Mouse (Mus musculus) forebrain, embryonic 12.5 days (tissue): ENCODE measurements around the gene Tagln2. TPM values are rescaled to one million over a fixed set of nuclear protein-coding genes. Genes with fewer than 3 reads are reported as not detected.

Experiments used
- ATAC-seq: fragments of 200-750 bp; cut with Nextera tagmentation; 2 replicates; pipeline ENCODE4 v1.8.0; 2017; ENCODE audit warnings: moderate TSS enrichment; ENCODE audit not compliant: low FRiP score
- H3K27ac ChIP-seq: fragments of 300-500 bp; sonication (generic); 2 replicates; pipeline ENCODE4 v1.5.1; 2016; ENCODE audit warnings: mild to moderate bottlenecking
- H3K27me3 ChIP-seq: fragments of 300-500 bp; sonication (generic); 2 replicates; pipeline ENCODE4 v1.6.1; 2016; ENCODE audit warnings: mild to moderate bottlenecking
- H3K36me3 ChIP-seq: fragments of 300-500 bp; sonication (generic); replicated peaks from 2 replicates; pipeline ENCODE4 v1.6.1; 2016; ENCODE audit warnings: mild to moderate bottlenecking
- H3K4me1 ChIP-seq: fragments of 300-500 bp; sonication (generic); 2 replicates; pipeline ENCODE4 v1.6.1; 2016
- H3K4me2 ChIP-seq: fragments of 300-500 bp; sonication (generic); 2 replicates; pipeline ENCODE4 v1.6.1; 2016; ENCODE audit warnings: mild to moderate bottlenecking, moderate library complexity
- H3K4me3 ChIP-seq: fragments of 300-500 bp; sonication (generic); replicated peaks from 2 replicates; pipeline ENCODE4 v1.5.1; 2016; ENCODE audit warnings: mild to moderate bottlenecking
- H3K9ac ChIP-seq: fragments of 300-500 bp; sonication (generic); 2 replicates; pipeline ENCODE4 v1.6.1; 2016; ENCODE audit warnings: mild to moderate bottlenecking
- H3K9me3 ChIP-seq: fragments of 300-500 bp; sonication (generic); 2 replicates; pipeline ENCODE4 v1.6.1; 2016
- WGBS: fragments of 180-500 bp; shearing (Covaris S2); methylation state at CpG from one replicate; pipeline ENCODE4 v1.1.7; 2016; 5-methylcytosine and 5-hydroxymethylcytosine counted together
- polyA plus RNA-seq: library from polyadenylated mRNA; unstranded; fragments of >200 nt; fragmentation: Nextera tagmentation; extraction: Ambion mirVana; gene quantifications from 2 replicates; pipeline ENCODE4 v1.2.1, GENCODE M21; 2016

Gene Tagln2
- polyA plus RNA-seq, 1 experiment from 2014 or later: 40.0 TPM

GRCm38 (mm10) chr1:172509983-172510382, 10.1 kb downstream of the Tagln2 start:
- WGBS: 53% methylated on average over 8 of the region's 8 CpGs
- ATAC-seq: no peak
- Histone ChIP-seq H3K27me3 (no peaks in the 10 kb centered on the region), H3K4me1 (peaks cover 7% of the 10 kb centered on the region; the same call in 1 of the 2 replicates), H3K4me3 (no peak overlapping the region), H3K36me3 (no peaks in the 10 kb centered on the region), H3K9ac (no peak overlapping the region), H3K4me2 (no peak overlapping the region), H3K27ac (no peak overlapping the region), H3K9me3 (no peaks in the 10 kb centered on the region)

GRCm38 (mm10) chr1:172510421-172510972, 10.7 kb downstream of the Tagln2 start:
- no peaks in the 10 kb centered on the region for H3K27me3 ChIP-seq
- 21% methylated on average over 13 of the region's 13 CpGs for WGBS
- no peaks in the 10 kb centered on the region for H3K9me3 ChIP-seq
- no peaks in the 10 kb centered on the region for H3K36me3 ChIP-seq
- H3K9ac ChIP-seq: no peak overlapping the region
- H3K27ac ChIP-seq: no peak overlapping the region
- H3K4me1 ChIP-seq: peaks cover 7% of the 10 kb centered on the region; the same call in 1 of the 2 replicates
- H3K4me2 ChIP-seq: no peak overlapping the region
- no peak overlapping the region for H3K4me3 ChIP-seq
- peak; percentile 50 for ATAC-seq

GRCm38 (mm10) chr1:172512962-172513361, 13.1 kb downstream of the Tagln2 start:
- WGBS: 35% methylated on average over 13 of the region's 13 CpGs
- H3K4me3 ChIP-seq: no peak overlapping the region
- peaks cover 7% of the 10 kb centered on the region; the same call in 1 of the 2 replicates for H3K4me1 ChIP-seq
- peak overlapping the region; percentile 15; the same call in 1 of the 2 replicates for H3K4me2 ChIP-seq
- ATAC-seq: no peak
- no peaks in the 10 kb centered on the region for H3K27me3 ChIP-seq
- H3K36me3 ChIP-seq: no peaks in the 10 kb centered on the region
- H3K27ac ChIP-seq: no peak overlapping the region
- 0 out of 2 replicates have a peak, but pooled peaks cover 1% of the 10 kb centered on the region for H3K9me3 ChIP-seq
- no peak overlapping the region for H3K9ac ChIP-seq

DNA sequence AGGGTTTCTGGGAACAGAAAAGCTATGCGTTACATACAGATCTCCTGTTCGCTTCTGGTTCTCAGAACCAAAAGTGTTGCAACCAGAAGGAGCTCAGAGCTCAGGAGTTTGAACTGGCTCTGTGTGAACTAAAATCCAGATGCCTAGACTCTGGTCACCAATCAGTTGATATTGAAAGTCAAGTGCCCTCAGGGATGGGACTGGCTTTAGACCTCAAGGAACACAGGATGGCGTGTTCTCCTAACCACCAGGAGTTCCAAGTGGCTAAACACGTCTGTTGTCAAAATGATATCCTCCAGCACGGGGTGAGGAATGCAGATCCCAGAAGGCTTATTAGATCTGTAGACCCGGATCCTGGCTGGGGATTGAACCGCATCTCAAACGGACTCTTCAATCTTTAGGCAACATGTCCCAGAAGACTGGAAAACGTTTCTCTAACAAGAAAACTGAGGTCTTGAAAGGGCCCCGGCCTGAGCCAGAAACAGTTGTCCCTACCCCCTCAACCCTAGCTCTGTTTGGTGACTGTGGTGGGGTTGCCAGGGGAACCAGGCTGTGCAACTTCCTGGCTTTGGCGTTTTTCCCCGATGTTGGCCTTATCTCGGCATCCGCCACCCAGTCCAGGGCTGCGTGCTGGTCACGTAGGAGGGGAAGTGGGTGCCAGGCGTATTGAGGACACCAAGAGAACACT, 13.8 kb downstream of the Tagln2 start:
- H3K4me3 ChIP-seq: no peak overlapping the region
- H3K27me3 ChIP-seq: no peaks in the 10 kb centered on the region
- no peaks in the 10 kb centered on the region for H3K36me3 ChIP-seq
- ATAC-seq: no peak
- H3K27ac ChIP-seq: no peak overlapping the region
- H3K9ac ChIP-seq: no peak overlapping the region
- peaks cover 7% of the 10 kb centered on the region; the same call in 1 of the 2 replicates for H3K4me1 ChIP-seq
- 92% methylated on average over 17 of the region's 17 CpGs for WGBS
- H3K9me3 ChIP-seq: 0 out of 2 replicates have a peak, but pooled peaks cover 3% of the 10 kb centered on the region
- H3K4me2 ChIP-seq: no peak overlapping the region

GRCm38 (mm10) chr1:172514213-172514529, 14.3 kb downstream of the Tagln2 start:
- 0 out of 2 replicates have a peak, but pooled peaks cover 3% of the 10 kb centered on the region for H3K9me3 ChIP-seq

DNA sequence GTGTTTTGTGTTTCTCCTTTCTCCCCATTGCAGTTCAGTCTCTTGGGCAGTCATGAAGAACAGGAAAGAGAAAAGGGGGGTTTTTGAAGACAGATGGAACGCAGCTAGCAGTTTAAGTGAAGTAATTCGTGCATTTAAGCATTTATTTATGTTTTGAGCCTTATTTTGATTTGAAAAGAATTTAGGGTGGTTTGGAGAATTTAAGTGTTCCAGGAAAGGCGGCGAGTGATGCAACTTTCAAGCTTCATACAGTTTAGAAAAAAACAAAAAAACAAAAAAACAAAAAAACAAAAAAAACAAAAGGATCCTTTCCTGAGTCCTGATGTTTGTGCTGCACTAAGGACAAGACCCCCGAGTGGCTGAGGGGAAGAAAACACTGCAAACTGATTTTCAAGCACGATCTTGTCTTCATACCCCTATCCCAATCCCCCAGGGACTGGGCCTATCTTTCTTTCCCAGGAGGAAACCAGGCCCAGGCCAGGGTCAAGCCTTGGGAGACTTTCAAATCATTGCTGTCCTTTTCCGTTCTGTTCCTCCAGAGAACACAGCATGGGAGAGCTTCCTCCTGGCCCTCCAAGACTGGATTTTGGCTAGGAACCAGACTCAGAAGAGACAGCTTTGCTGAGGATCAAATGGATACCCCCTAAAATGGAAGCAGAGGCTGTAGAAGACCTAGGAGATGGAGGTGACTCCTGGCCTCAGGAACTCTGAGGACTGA, 14.9 kb downstream of the Tagln2 start:
- WGBS: 87% methylated on average over 7 of the region's 7 CpGs

More at GRCm38 (mm10) chr1:172514213-172514529, 14.3 kb downstream of the Tagln2 start:
- Histone ChIP-seq H3K36me3 (no peaks in the 10 kb centered on the region), H3K27ac (no peak overlapping the region), H3K4me2 (no peak overlapping the region), H3K4me1 (peaks cover 7% of the 10 kb centered on the region; the same call in 1 of the 2 replicates), H3K27me3 (no peaks in the 10 kb centered on the region), H3K4me3 (no peak overlapping the region), H3K9ac (no peak overlapping the region)
- 90% methylated on average over 4 of the region's 4 CpGs for WGBS
- no peak for ATAC-seq

DNA sequence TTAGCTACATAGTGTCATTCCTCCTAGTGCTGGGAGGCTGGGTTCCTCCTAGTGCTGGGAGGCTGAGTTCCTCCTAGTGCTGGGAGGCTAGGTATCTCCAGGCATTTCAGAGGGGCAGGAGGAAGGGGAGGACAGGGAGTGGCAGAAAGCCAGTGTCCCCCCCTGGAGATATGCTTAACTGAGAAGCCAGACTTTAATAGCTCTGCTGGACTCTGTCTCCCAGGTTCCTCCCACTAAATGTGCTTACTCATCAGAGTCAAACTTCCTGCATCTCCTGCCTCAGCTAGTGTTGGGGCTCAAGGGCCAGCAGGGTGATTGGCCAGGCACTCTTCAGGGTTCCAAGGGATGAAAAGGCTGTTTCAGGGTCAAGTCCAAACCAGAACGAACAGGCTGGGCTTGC, 15.5 kb downstream of the Tagln2 start:
- no peaks in the 10 kb centered on the region for H3K27me3 ChIP-seq
- no peak overlapping the region for H3K9ac ChIP-seq
- no peak overlapping the region for H3K4me2 ChIP-seq
- no peaks in the 10 kb centered on the region for H3K36me3 ChIP-seq
- no peak for ATAC-seq
- WGBS: 76% methylated on average over 1 of the region's 1 CpGs
- no peak overlapping the region for H3K27ac ChIP-seq
- peaks cover 10% of the 10 kb centered on the region for H3K4me1 ChIP-seq
- H3K9me3 ChIP-seq: 0 out of 2 replicates have a peak, but pooled peaks cover 3% of the 10 kb centered on the region
- H3K4me3 ChIP-seq: no peak overlapping the region

More for the DNA sequence above, 14.9 kb downstream of the Tagln2 start:
- no peak overlapping the region for H3K4me2 ChIP-seq
- no peaks in the 10 kb centered on the region for H3K27me3 ChIP-seq
- H3K9me3 ChIP-seq: 0 out of 2 replicates have a peak, but pooled peaks cover 3% of the 10 kb centered on the region
- H3K9ac ChIP-seq: no peak overlapping the region
- no peak for ATAC-seq
- H3K4me3 ChIP-seq: no peak overlapping the region
- peaks cover 7% of the 10 kb centered on the region; the same call in 1 of the 2 replicates for H3K4me1 ChIP-seq
- no peak overlapping the region for H3K27ac ChIP-seq
- H3K36me3 ChIP-seq: no peaks in the 10 kb centered on the region

GRCm38 (mm10) chr1:172518013-172518412, 18.2 kb downstream of the Tagln2 start:
- Histone ChIP-seq H3K27me3 (peaks cover 9% of the 10 kb centered on the region; the same call in 1 of the 2 replicates), H3K9me3 (0 out of 2 replicates have a peak, but pooled peaks cover 3% of the 10 kb centered on the region), H3K4me3 (no peak overlapping the region), H3K27ac (no peak overlapping the region), H3K36me3 (no peaks in the 10 kb centered on the region), H3K4me1 (peaks cover 16% of the 10 kb centered on the region), H3K4me2 (no peak overlapping the region), H3K9ac (no peak overlapping the region)
- no peak for ATAC-seq
- 73% methylated on average over 4 of the region's 4 CpGs for WGBS

DNA sequence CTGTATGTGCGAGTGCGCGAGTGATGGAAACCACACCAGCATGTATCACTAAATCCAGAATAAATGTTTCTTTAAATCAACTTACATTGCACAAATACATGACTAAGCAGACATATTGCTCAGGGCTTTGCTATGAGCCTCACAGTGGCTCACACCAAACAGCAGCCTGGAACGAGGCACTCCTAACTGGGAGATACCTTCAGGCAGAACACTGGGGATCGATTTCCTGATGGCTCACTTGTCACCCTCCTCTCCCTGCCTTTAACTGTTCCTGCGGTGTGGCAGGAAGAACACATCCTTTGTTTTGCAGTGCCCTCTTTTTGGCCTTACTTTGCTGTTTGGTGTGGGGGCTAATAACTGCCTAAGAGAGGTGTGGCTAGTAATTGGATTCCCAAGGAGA, 19.8 kb downstream of the Tagln2 start:
- Histone ChIP-seq H3K9me3 (0 out of 2 replicates have a peak, but pooled peaks cover 3% of the 10 kb centered on the region), H3K36me3 (no peaks in the 10 kb centered on the region), H3K4me3 (no peak overlapping the region), H3K4me2 (no peak overlapping the region), H3K9ac (no peak overlapping the region), H3K27me3 (peaks cover 9% of the 10 kb centered on the region; the same call in 1 of the 2 replicates), H3K4me1 (peaks cover 16% of the 10 kb centered on the region), H3K27ac (no peak overlapping the region)
- no peak for ATAC-seq
- WGBS: 77% methylated on average over 6 of the region's 6 CpGs

- WGBS: 3% methylated on average over 28 of the region's 28 CpGs
- H3K4me3 ChIP-seq: peak within 1 kb of the TSS; percentile 32
- peak within 1 kb of the TSS; percentile 17; the same call in 1 of the 2 replicates for H3K9ac ChIP-seq
- H3K36me3 ChIP-seq: no peaks in the 10 kb centered on the region
- 0 out of 2 replicates have a peak, but pooled peaks cover 3% of the 10 kb centered on the region for H3K9me3 ChIP-seq
- peaks cover 9% of the 10 kb centered on the region; the same call in 1 of the 2 replicates for H3K27me3 ChIP-seq
- ATAC-seq: peak; percentile 92
- no peak within 1 kb of the TSS for H3K27ac ChIP-seq
- peaks cover 16% of the 10 kb centered on the region for H3K4me1 ChIP-seq
- peak within 1 kb of the TSS; percentile 58 for H3K4me2 ChIP-seq
Measured at GRCm38 (mm10) chr1:172520576-172521440, 21.0 kb downstream of the Tagln2 start, which contains the start of gene Cfap45. Cfap45 (plus strand) TSS chr1:172520801.

GRCm38 (mm10) chr1:172522524-172522923, 22.7 kb downstream of the Tagln2 start:
- ATAC-seq: no peak
- H3K9ac ChIP-seq: no peak overlapping the region
- H3K4me3 ChIP-seq: no peak overlapping the region
- WGBS: 71% methylated on average over 7 of the region's 7 CpGs
- H3K9me3 ChIP-seq: 0 out of 2 replicates have a peak, but pooled peaks cover 3% of the 10 kb centered on the region
- no peaks in the 10 kb centered on the region for H3K36me3 ChIP-seq
- no peak overlapping the region for H3K4me2 ChIP-seq
- no peak overlapping the region for H3K27ac ChIP-seq
- peaks cover 16% of the 10 kb centered on the region for H3K4me1 ChIP-seq
- peaks cover 14% of the 10 kb centered on the region for H3K27me3 ChIP-seq
